Mouse (Mus musculus): ENCODE measurements around the gene Bpifb9a.
"Not testable (repeated sequence)": the region's sequence is repeated elsewhere in the genome, so short reads cannot be mapped to it uniquely, and the experiment has no call there.

The Bpifb9a gene

GRCm38 (mm10) chr2:154257554-154257953, at the start of gene Bpifb9a:
Gene Bpifb9a, plus strand, starts transcription at chr2:154257854.
- DNase-seq (ENCODE audit: extremely low spot score, low read depth, low spot score), result not testable (repeated sequence)

DNA sequence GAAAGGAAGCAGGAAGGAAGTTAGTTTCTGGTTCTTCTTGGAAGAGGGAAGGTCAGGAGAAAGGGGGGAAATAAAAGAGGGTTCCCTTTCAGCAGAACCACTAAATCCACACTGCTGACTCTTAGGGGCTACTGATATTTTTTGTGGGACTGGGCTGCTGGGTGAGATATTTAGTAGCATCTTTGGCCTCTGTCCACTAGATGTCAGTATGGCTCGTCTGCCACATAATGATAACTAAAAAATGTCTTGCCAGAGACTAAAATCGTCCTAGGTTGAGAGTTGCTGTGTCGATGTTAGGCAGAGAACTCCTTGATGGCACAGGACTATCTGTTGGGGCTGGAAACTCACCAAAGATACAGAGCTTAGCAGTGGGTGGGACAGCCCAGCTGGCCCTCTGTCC, 48.5 kb upstream of the Bpifb9a start:
- no peak for DNase-seq (ENCODE audit: extremely low spot score, low read depth, low spot score)

- DNase-seq (ENCODE audit: extremely low spot score, low read depth, low spot score), result no peak
Observed at GRCm38 (mm10) chr2:154211121-154211520, 46.5 kb upstream of the Bpifb9a start.

DNA sequence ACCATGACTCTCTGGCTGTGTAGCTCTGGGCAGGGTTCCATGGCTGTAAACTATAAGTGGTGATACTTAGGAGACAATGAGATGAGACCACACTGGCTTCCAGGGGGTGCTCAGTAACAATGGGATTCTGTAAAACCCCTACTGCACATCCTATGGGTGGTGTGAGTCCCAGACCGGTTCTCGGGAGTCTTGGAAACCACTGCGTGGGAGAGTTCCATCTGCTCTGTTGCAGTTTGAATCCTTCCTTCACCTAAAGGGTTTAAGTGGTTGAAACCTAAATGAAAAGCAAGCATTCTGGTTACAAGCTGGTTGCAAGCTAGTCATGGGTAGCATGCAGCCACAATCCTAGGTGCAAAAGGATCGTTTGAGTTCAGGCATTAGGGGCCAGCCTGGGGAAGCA, 45.8 kb upstream of the Bpifb9a start:
- DNase-seq (ENCODE audit: extremely low spot score, low read depth, low spot score), result no peak

- DNase-seq (ENCODE audit: extremely low spot score, low read depth, low spot score), result peak; percentile 47
Observed at GRCm38 (mm10) chr2:154215191-154215590, 42.5 kb upstream of the Bpifb9a start.

GRCm38 (mm10) chr2:154219950-154220349, 37.7 kb upstream of the Bpifb9a start:
- DNase-seq (ENCODE audit: extremely low spot score, low read depth, low spot score), result no peak

DNA sequence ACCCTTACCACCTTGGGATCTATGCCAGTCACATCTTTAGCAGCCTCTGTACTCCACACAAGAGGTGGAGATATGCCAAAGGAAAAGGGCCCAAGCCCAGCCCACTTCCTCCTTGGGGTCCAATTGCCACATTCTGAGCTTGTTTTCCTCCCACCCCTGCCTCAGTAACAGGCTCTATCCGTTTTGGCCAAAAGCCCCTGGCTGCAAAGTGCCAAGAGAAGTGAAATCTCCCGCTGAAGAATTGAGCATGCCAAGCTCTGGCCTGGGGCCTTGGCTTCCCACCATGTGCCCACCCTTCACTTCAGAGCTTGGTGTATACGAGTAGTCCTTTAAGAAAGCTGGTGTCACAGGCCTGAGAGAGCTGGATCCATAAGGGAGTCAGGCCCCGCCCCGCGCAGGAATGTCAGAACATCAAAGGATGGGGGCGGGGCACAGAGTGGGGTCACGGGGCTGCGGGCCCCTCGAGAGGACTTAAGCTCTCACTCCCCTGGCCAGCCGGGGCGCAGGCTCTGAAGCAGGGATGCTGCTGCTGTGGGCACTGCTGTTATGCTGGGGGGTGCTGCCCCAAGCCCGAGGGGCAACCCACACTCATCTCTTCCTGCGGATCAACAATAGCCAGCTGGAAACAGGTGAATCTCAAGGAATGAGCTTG, 34.3 kb upstream of the Bpifb9a start, which contains the start of gene Bpifb5:
Gene Bpifb5 (plus strand): TSS at position 478 of the 652 bp plus-strand sequence.
- DNase-seq (ENCODE audit: extremely low spot score, low read depth, low spot score), result no peak

GRCm38 (mm10) chr2:154223917-154224273, 33.8 kb upstream of the Bpifb9a start:
- DNase-seq (ENCODE audit: extremely low spot score, low read depth, low spot score), result no peak

DNA sequence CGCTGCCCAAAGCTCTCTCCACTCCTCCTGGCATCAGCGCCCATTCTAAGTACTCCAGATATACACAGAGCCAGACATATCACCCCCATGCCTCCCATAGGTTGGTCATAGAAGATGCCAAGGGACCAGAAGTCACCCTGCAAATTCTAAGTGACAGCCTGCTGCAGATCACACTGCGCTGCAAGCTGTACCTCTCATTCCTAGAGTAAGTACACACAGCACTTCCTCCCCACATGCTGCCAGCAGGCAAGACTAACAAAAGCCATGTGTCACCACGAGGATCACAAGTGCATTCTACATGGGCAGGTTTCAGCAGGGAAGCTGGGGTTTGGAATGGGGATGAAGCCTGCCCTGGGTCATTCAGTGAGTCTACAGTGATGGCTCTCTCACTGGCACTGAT, 30.7 kb upstream of the Bpifb9a start:
- no peak for DNase-seq (ENCODE audit: extremely low spot score, low read depth, low spot score)

DNA sequence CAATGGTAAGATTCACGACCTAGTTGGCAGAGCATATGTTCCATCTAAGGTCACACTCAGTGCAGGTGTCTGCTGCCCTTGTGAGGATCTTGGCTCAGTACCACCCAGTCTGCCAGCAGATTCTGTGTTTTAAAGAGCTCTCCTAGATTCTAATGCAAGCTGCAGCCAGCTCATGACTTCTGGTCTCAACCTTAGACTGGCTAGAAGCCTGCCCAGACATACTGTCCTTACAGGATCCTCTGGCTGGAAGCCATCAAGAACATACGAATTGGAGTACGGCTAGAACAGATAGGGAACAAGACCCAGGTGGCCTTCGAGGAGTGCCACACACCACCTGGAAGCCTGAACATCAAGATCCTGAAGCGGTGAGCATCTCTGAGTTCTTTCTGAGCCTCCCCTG, 29.8 kb upstream of the Bpifb9a start:
- DNase-seq (ENCODE audit: extremely low spot score, low read depth, low spot score), result no peak

DNA sequence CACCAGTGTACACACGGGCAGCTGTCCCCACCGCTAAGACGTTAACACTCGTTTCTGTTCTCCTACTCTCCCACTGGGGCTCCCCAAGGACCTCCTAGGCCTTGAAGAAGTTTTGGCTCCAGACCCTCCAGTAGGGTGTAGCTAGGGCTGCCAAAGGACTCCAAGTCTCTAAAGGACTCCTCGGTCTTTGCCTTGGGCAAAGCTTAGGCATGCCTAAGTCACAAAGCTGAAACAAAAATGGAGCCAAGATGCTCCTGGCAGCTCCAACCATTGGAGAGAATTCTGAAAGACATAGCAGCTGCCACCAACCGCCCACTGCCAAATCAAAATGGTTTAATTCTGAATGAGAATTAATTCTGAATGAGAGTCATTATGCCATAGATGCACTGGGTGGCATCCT, 24.2 kb upstream of the Bpifb9a start:
- no peak for DNase-seq (ENCODE audit: extremely low spot score, low read depth, low spot score)

DNA sequence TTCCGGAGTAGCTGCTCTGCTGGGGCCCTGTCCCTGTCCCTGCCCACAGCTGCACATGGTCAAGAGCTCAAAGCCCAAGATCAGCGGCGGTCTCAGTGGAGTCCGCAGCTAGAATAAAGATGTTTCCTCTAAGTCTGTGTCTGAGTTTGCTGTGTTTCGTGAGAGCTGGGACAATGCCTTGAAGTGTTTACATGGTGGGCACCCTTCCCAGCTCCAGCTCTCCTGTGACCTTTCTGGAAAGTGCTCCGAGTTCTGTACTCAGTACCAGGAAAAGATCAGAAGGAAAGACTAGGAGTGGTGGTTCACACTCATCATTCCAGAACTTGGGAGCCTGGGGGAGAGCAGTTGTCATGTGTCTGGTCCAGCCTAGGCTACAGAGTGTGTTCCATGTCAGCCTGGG, 16.9 kb upstream of the Bpifb9a start:
- no peak for DNase-seq (ENCODE audit: extremely low spot score, low read depth, low spot score)

- not testable (repeated sequence) for DNase-seq (ENCODE audit: extremely low spot score, low read depth, low spot score)
Observed at GRCm38 (mm10) chr2:154242726-154243125, 14.9 kb upstream of the Bpifb9a start.

DNA sequence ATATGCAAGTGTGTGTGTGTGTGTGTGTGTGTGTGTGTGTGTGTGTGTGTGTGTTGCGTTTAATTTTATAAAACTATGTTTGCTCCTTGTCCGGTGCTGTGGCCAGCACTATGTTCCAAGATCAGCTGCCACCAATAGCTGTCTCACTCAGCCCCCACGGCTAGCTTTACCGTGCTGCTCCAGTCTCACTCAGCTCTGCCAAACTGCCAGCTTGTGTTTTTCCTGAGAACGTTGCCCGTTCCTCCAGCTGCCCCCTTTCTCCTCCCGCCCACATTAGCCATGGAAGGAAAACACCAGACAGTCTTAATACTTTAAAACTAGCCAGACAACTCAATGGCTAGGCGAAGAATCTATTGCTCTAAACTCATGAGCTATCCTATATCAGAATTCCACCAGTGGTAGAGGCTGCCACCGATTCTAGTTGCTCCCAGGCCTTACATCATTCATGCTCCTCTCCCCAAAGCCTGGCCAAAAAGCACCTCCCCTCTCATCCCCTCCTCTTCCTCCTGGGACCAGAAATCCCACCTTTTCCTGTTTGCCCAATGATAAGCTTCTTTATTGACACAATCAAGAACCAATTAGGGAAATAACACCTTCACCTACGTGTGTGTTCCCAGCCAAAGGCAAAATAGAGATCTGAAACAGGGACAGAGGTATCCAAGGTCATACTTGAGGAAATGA, 14.2 kb upstream of the Bpifb9a start:
- DNase-seq (ENCODE audit: extremely low spot score, low read depth, low spot score), result no peak

DNA sequence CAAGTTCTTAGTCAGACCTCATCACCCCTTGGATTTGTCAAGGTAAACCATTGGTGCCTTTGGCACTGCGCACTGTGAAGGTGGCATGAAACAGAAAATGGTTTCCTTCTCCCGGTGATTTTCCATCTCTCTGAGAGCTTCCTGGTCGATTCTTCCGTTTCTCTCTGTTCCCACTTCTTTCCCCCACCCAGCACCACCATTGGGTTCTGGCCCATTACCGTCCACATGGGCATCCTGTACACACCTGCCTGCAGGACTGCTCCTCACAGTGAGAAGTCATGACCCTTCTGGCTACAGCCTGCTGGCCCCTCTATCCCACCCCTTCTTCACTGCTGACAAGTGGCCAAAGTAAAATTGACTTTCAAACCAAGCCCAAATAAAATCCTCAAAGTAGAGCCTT, 12.3 kb upstream of the Bpifb9a start:
- DNase-seq (ENCODE audit: extremely low spot score, low read depth, low spot score), result no peak

GRCm38 (mm10) chr2:154255254-154255653, 2.4 kb upstream of the Bpifb9a start:
- not testable (repeated sequence) for DNase-seq (ENCODE audit: extremely low spot score, low read depth, low spot score)

GRCm38 (mm10) chr2:154255770-154256169, 1.9 kb upstream of the Bpifb9a start:
- DNase-seq (ENCODE audit: extremely low spot score, low read depth, low spot score), result no peak

- DNase-seq (ENCODE audit: extremely low spot score, low read depth, low spot score), result not testable (repeated sequence)
Observed at GRCm38 (mm10) chr2:154264397-154264796, 6.7 kb downstream of the Bpifb9a start.

GRCm38 (mm10) chr2:154291866-154292265, 34.2 kb downstream of the Bpifb9a start:
- DNase-seq (ENCODE audit: extremely low spot score, low read depth, low spot score), result not testable (repeated sequence)

GRCm38 (mm10) chr2:154292833-154293232, 35.2 kb downstream of the Bpifb9a start:
- no peak for DNase-seq (ENCODE audit: extremely low spot score, low read depth, low spot score)

GRCm38 (mm10) chr2:154294746-154295145, 37.1 kb downstream of the Bpifb9a start:
- peak; percentile 16 for DNase-seq (ENCODE audit: extremely low spot score, low read depth, low spot score)

- DNase-seq (ENCODE audit: extremely low spot score, low read depth, low spot score), result peak; percentile 56
Observed at GRCm38 (mm10) chr2:154300496-154300895, 42.8 kb downstream of the Bpifb9a start.

DNA sequence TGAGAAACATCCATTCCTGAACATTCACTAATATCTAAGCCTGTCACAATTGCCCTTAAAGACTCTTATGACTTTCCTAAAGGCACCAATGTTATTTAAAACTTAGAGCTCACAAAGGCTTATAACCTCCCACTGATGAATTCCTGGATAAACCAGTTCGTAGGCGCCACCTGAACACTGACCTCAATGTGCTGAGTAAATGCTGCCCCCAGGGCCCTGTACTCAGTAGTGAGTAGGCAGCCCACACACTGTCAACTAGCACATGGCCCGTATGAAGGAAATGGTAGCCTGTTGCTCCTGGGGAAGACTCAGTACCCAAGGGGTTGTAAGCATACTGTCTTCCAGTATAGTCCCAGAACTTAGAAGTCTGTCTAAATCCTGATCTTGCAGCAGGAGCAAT, 44.1 kb downstream of the Bpifb9a start:
- no peak for DNase-seq (ENCODE audit: extremely low spot score, low read depth, low spot score)
